Mouse (Mus musculus): ENCODE measurements around the gene Psmd8. TPM values are rescaled to one million over a fixed set of nuclear protein-coding genes. Genes with fewer than 3 reads are reported as not detected.
A peak's percentile ranks its signal among the peaks of the same experiment; 100 is the strongest.

The Psmd8 gene
- polyA plus RNA-seq, 1 experiment: 284 TPM

- H3K4me1 ChIP-seq (replicated peaks; ENCODE audit: control insufficient read depth, insufficient read depth, low read length): peaks cover 4% of the 10 kb centered on the region; the same call in 1 of the 2 replicates
- H3K36me3 ChIP-seq (ENCODE audit: control insufficient read depth, insufficient read depth, low read length): no peaks in the 10 kb centered on the region
- WGBS: 97% methylated on average over 5 of the region's 5 CpGs
- H3K27me3 ChIP-seq (ENCODE audit: control insufficient read depth, insufficient read depth, low read length): no peaks in the 10 kb centered on the region
- no peak overlapping the region for H3K27ac ChIP-seq (ENCODE audit: control insufficient read depth, insufficient read depth, low read length)
- DNase-seq: no peak
- no peak overlapping the region for H3K4me3 ChIP-seq (ENCODE audit: control insufficient read depth, insufficient read depth, low read length)
- no peak for TF ChIP-seq CTCF (IDR thresholded peaks at IDR 0.05; ENCODE audit: borderline replicate concordance, control insufficient read depth, extremely low read depth, insufficient read depth, low read length, poor library complexity)
- no peak for TF ChIP-seq POLR2A (IDR thresholded peaks at IDR 0.05; ENCODE audit: control insufficient read depth, extremely low read depth, insufficient read depth, low read length, poor library complexity)
Observed at GRCm38 (mm10) chr7:29162294-29162693, 18.2 kb downstream of the Psmd8 start.

- WGBS: 53% methylated on average over 5 of the region's 5 CpGs
Observed at GRCm38 (mm10) chr7:29158264-29158663, 22.2 kb downstream of the Psmd8 start.

GRCm38 (mm10) chr7:29155838-29156782, 24.4 kb downstream of the Psmd8 start, which contains the start of gene Fam98c:
Fam98c (minus strand) TSS chr7:29156234.
- Histone ChIP-seq H3K27ac (ENCODE audit: control insufficient read depth, insufficient read depth, low read length) (peak within 1 kb of the TSS; percentile 3; the same call in 1 of the 2 replicates), H3K27me3 (ENCODE audit: control insufficient read depth, insufficient read depth, low read length) (no peaks in the 10 kb centered on the region), H3K4me1 (replicated peaks; ENCODE audit: control insufficient read depth, insufficient read depth, low read length) (peaks cover 20% of the 10 kb centered on the region), H3K36me3 (ENCODE audit: control insufficient read depth, insufficient read depth, low read length) (no peaks in the 10 kb centered on the region), H3K4me3 (ENCODE audit: control insufficient read depth, insufficient read depth, low read length) (peak within 1 kb of the TSS; percentile 64)
- peak; percentile 84 for DNase-seq
- TF ChIP-seq CTCF (IDR thresholded peaks at IDR 0.05; ENCODE audit: borderline replicate concordance, control insufficient read depth, extremely low read depth, insufficient read depth, low read length, poor library complexity) (no peak), POLR2A (IDR thresholded peaks at IDR 0.05; ENCODE audit: control insufficient read depth, extremely low read depth, insufficient read depth, low read length, poor library complexity) (peak; percentile 44; the same call in 1 of the 2 replicates)
- 2% methylated on average over 68 of the region's 68 CpGs for WGBS

More at GRCm38 (mm10) chr7:29158264-29158663, 22.2 kb downstream of the Psmd8 start:
- no peak overlapping the region for H3K4me3 ChIP-seq (ENCODE audit: control insufficient read depth, insufficient read depth, low read length)
- H3K4me1 ChIP-seq (replicated peaks; ENCODE audit: control insufficient read depth, insufficient read depth, low read length): peaks cover 16% of the 10 kb centered on the region
- no peak for DNase-seq
- H3K36me3 ChIP-seq (ENCODE audit: control insufficient read depth, insufficient read depth, low read length): no peaks in the 10 kb centered on the region
- H3K27ac ChIP-seq (ENCODE audit: control insufficient read depth, insufficient read depth, low read length): no peak overlapping the region
- TF ChIP-seq CTCF (IDR thresholded peaks at IDR 0.05; ENCODE audit: borderline replicate concordance, control insufficient read depth, extremely low read depth, insufficient read depth, low read length, poor library complexity) (no peak), POLR2A (IDR thresholded peaks at IDR 0.05; ENCODE audit: control insufficient read depth, extremely low read depth, insufficient read depth, low read length, poor library complexity) (no peak)
- H3K27me3 ChIP-seq (ENCODE audit: control insufficient read depth, insufficient read depth, low read length): no peaks in the 10 kb centered on the region

GRCm38 (mm10) chr7:29155196-29155837, 25.2 kb downstream of the Psmd8 start:
- Histone ChIP-seq H3K4me1 (replicated peaks; ENCODE audit: control insufficient read depth, insufficient read depth, low read length) (peaks cover 27% of the 10 kb centered on the region), H3K4me3 (ENCODE audit: control insufficient read depth, insufficient read depth, low read length) (peak overlapping the region; percentile 64), H3K36me3 (ENCODE audit: control insufficient read depth, insufficient read depth, low read length) (no peaks in the 10 kb centered on the region), H3K27ac (ENCODE audit: control insufficient read depth, insufficient read depth, low read length) (peak overlapping the region; percentile 3; the same call in 1 of the 2 replicates), H3K27me3 (ENCODE audit: control insufficient read depth, insufficient read depth, low read length) (no peaks in the 10 kb centered on the region)
- peak; percentile 36 for TF ChIP-seq POLR2A (IDR thresholded peaks at IDR 0.05; ENCODE audit: control insufficient read depth, extremely low read depth, insufficient read depth, low read length, poor library complexity)
- TF ChIP-seq CTCF (IDR thresholded peaks at IDR 0.05; ENCODE audit: borderline replicate concordance, control insufficient read depth, extremely low read depth, insufficient read depth, low read length, poor library complexity): no peak; the same call in 1 of the 2 replicates
- 11% methylated on average over 33 of the region's 37 CpGs for WGBS
- peak; percentile 84 for DNase-seq

- Histone ChIP-seq H3K4me1 (replicated peaks; ENCODE audit: control insufficient read depth, insufficient read depth, low read length) (peaks cover 37% of the 10 kb centered on the region), H3K27me3 (ENCODE audit: control insufficient read depth, insufficient read depth, low read length) (no peaks in the 10 kb centered on the region), H3K36me3 (ENCODE audit: control insufficient read depth, insufficient read depth, low read length) (no peaks in the 10 kb centered on the region), H3K27ac (ENCODE audit: control insufficient read depth, insufficient read depth, low read length) (no peak overlapping the region), H3K4me3 (ENCODE audit: control insufficient read depth, insufficient read depth, low read length) (no peak overlapping the region)
- DNase-seq: no peak
- no peak for TF ChIP-seq POLR2A (IDR thresholded peaks at IDR 0.05; ENCODE audit: control insufficient read depth, extremely low read depth, insufficient read depth, low read length, poor library complexity)
- no peak for TF ChIP-seq CTCF (IDR thresholded peaks at IDR 0.05; ENCODE audit: borderline replicate concordance, control insufficient read depth, extremely low read depth, insufficient read depth, low read length, poor library complexity)
- WGBS: 97% methylated on average over 14 of the region's 14 CpGs
Observed at GRCm38 (mm10) chr7:29154018-29154720, 26.3 kb downstream of the Psmd8 start.

GRCm38 (mm10) chr7:29151486-29151885, 29.0 kb downstream of the Psmd8 start:
- Histone ChIP-seq H3K4me1 (replicated peaks; ENCODE audit: control insufficient read depth, insufficient read depth, low read length) (peaks cover 33% of the 10 kb centered on the region), H3K4me3 (ENCODE audit: control insufficient read depth, insufficient read depth, low read length) (no peak overlapping the region), H3K27me3 (ENCODE audit: control insufficient read depth, insufficient read depth, low read length) (no peaks in the 10 kb centered on the region), H3K36me3 (ENCODE audit: control insufficient read depth, insufficient read depth, low read length) (no peaks in the 10 kb centered on the region), H3K27ac (ENCODE audit: control insufficient read depth, insufficient read depth, low read length) (no peak overlapping the region)
- no peak for TF ChIP-seq CTCF (IDR thresholded peaks at IDR 0.05; ENCODE audit: borderline replicate concordance, control insufficient read depth, extremely low read depth, insufficient read depth, low read length, poor library complexity)
- TF ChIP-seq POLR2A (IDR thresholded peaks at IDR 0.05; ENCODE audit: control insufficient read depth, extremely low read depth, insufficient read depth, low read length, poor library complexity): no peak
- WGBS: 43% methylated on average over 10 of the region's 10 CpGs
- DNase-seq: no peak

Data from thymus, adult 2 months (tissue).